Mouse (Mus musculus) ovary, adult 18-20 months (tissue): ENCODE measurements around the gene Col15a1.

Experiments used
- DNase-seq: peaks from one replicate; pipeline ENCODE4 v3.0.0; 2022; ENCODE audit warnings: low spot score, mixed read lengths

Col15a1 gene

GRCm38 (mm10) chr4:47351386-47352049, 143.6 kb downstream of the Col15a1 start:
- DNase-seq, result no peak

DNA sequence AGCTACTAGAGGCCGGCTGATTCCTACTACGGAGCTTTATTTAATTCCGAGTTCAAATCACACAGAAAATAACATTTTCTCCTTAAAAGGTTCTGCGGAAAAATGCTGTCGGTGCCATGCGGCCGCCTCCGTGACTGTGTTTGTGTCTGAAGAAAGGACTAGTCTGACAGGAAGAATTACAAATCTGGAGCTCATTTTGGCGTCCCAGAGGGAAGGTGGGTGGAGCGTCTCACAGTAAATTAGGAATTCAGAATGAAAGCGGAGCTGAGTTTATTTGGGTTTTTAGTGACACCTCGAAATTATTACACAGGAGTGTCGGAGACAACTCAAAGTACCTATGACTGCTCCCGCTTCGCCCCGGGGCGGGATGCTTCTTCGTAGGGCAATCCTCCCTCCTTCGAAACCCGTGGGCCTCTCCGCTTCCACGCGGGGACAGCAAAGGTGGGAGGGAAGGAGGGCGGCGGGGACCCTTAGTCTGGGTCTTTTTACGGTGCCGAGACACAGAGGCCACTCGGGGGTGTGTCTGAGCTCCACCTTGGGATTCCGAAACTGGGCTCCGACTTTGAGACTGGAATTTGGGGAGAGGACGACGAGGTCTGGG, 144.2 kb downstream of the Col15a1 start:
- peak; percentile 16 for DNase-seq

DNA sequence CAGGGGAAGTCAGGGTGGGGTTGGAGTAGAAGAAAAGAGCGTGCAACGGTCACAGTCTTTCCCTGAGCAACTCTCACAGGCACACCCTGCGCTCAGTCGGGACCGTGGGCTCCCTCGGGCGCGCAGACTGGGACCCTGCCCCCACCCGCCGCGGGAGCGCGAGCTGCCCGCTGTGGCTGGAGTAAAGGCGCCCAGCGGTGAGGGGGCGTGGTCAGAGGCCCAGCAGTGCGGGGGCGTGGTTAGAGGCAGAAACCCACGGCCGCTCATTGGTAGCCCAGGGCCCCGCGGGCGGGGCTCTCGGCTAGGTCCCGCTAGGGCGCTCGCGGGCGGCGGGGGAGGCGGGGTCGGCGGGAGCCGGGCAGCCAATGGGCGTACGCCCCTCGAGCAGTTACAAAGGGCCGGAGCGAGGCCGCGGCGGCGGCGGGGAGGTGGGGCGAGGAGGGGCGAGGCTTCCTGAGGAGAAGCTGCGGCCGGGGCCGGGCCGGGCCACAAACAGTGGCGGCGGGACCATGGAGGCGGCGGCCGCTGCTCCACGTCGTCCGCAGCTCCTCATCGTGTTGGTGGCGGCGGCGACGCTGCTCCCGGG, 144.9 kb downstream of the Col15a1 start, which contains the start of gene Tgfbr1:
Tgfbr1 (plus strand) TSS at position 420 of the 586 bp plus-strand sequence.
- peak; percentile 99 for DNase-seq

DNA sequence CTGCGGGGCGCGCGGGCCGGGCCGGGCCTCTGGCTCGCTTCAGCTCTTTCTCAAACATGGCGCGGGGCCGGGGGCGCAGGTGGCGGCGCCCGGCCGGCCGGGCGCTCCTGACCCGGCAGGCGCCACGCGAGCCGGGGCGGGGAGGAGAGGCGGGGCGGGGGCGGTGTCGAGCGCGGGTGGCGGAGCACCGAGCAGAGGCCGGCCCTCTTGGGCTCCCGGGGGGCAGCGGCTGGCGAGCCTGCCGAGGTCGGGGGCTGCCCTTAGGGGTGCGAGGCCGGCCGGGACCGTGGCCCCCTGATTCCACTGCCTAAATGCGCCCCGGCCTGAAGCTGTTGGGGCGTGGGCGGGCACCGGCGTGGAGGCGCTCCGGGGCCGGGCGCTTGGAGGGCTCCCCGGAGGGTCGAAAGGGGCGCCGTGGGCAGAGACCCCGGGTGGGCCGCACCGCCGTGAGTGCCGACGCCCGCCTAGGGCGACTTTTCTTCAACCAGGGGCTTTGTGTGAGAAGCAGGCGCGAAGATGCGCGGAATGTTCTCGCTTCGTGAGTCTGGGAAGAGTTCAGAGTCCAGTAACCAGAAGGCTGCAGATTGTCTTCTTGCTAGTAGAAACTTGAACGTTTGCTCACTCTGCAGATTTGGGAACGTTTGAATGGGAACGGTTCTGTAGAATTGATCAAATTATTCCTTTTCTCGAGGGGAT, 145.6 kb downstream of the Col15a1 start:
- peak; percentile 68 for DNase-seq

- no peak for DNase-seq
These were observed 146.3 kb downstream of the Col15a1 start for GRCm38 (mm10) chr4:47354304-47354703.

DNA sequence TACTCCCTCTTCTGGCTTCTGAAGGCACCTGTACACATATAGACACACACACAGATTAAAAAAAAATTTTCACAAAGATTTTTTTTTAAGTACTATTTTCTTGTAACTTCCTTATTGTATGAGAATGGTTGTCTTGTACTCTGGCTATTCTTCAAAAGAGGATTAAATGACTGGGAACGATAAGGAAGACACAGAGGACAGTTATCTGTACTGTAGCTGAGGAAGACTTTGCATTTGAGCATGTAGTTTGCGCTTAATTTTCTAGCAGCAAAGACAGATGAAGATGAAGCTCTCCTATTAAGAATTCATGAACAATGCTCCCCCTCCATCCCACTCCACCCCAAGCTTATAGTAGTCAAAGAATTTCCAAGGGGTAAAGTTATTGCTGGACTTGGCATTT, 154.7 kb downstream of the Col15a1 start:
- no peak for DNase-seq
